Mouse (Mus musculus) spleen, adult 2 months (tissue): Measurements from ENCODE around the gene Aspm.

Source experiments
- CTCF ChIP-seq: fragments of 200-500 bp; IDR thresholded peaks from 2 replicates; pipeline ENCODE4 v1.5.1; 2011; ENCODE audit warnings: mild to moderate bottlenecking, inconsistent platforms; ENCODE audit not compliant: insufficient read depth, insufficient read length, insufficient replicate concordance; ENCODE audit errors: extremely low read depth
- POLR2A ChIP-seq: fragments of 200-500 bp; IDR thresholded peaks from 2 replicates; pipeline ENCODE4 v1.6.1; 2011; ENCODE audit warnings: low read depth, low read length, inconsistent platforms

GRCm38 (mm10) chr1:139413465-139413864 is 41.1 kb upstream of the Aspm start:
- TF ChIP-seq POLR2A (no peak), CTCF (no peak)
